Mouse (Mus musculus): ENCODE results near the gene Gpx8. TPM values are rescaled to one million over a fixed set of nuclear protein-coding genes. Genes with fewer than 3 reads are reported as not detected.

Gpx8 gene
- not detected for polyA plus RNA-seq (2017; shearing (Covaris generic))

GRCm38 (mm10) chr13:113046211-113046883, at the start of gene Gpx8:
Gene Gpx8, minus strand, starts transcription at chr13:113046410.

GRCm38 (mm10) chr13:113034950-113035421, 11.2 kb downstream of the Gpx8 start, which contains the start of gene Cdc20b:
Gene Cdc20b, plus strand, starts transcription at chr13:113035111.

GRCm38 (mm10) chr13:112993531-112994152, 52.6 kb downstream of the Gpx8 start, which contains the start of gene Mcidas:
Gene Mcidas, plus strand, starts transcription at chr13:112993845.

Other genes starting within 250 kb of the Gpx8 start
- 7.0 TPM for gene Plpp1, start 245.6 kb downstream of the Gpx8 start, polyA plus RNA-seq (2017; shearing (Covaris generic))
- gene Mtrex, start 119.0 kb downstream of the Gpx8 start, polyA plus RNA-seq (2017; shearing (Covaris generic)): 93.6 TPM
- gene Dhx29, start 119.0 kb downstream of the Gpx8 start, polyA plus RNA-seq (2017; shearing (Covaris generic)): 31.3 TPM
- gene Ccno, start 58.6 kb downstream of the Gpx8 start, polyA plus RNA-seq (2017; shearing (Covaris generic)): 0.33 TPM
- not detected for gene Mcidas, start 52.6 kb downstream of the Gpx8 start, polyA plus RNA-seq (2017; shearing (Covaris generic))
- gene Cdc20b, start 11.3 kb downstream of the Gpx8 start, polyA plus RNA-seq (2017; shearing (Covaris generic)): not detected
- 1.2 TPM for gene Gzma, start 54.6 kb upstream of the Gpx8 start, polyA plus RNA-seq (2017; shearing (Covaris generic))
- gene Esm1, start 163.2 kb upstream of the Gpx8 start, polyA plus RNA-seq (2017; shearing (Covaris generic)): 0.17 TPM
- 2.2 TPM for gene Gzmk, start 179.5 kb upstream of the Gpx8 start, polyA plus RNA-seq (2017; shearing (Covaris generic))
- gene BC067074, start 246.7 kb upstream of the Gpx8 start, polyA plus RNA-seq (2017; shearing (Covaris generic)): 0.04 TPM